Mouse (Mus musculus) mouse embryonic stem cell (cell line): ENCODE measurements around the gene Heatr5a.

Source experiments
- in situ Hi-C, 2 experiments: fragments of 300-500 bp; cut with MboI; formaldehyde crosslinking; loops; 1 replicate in 1 of 2; 3 replicates in 1 of 2; pipeline ENCODE4 v1.14.3; 2019 to 2020; ENCODE audit warnings: low sequenced_read_pairs in 2 of 2, low pct_unique_long_range_greater_than_20kb in 1 of 2, mixed read lengths in 1 of 2; ENCODE audit not compliant: unreplicated experiment in 1 of 2

Gene Heatr5a

GRCm38 (mm10) chr12:51858134-51859028 is 112.7 kb downstream of the Heatr5a start:
- in situ Hi-C loops: no loop called here

- in situ Hi-C loops: no loop called here
These were observed 114.3 kb downstream of the Heatr5a start for GRCm38 (mm10) chr12:51856768-51857295.

- in situ Hi-C loops: no loop called here
These were observed 115.2 kb downstream of the Heatr5a start for GRCm38 (mm10) chr12:51855872-51856271.

- in situ Hi-C loops: no loop called here
These were observed 115.7 kb downstream of the Heatr5a start for GRCm38 (mm10) chr12:51855453-51855852.

GRCm38 (mm10) chr12:51851617-51852016 is 119.5 kb downstream of the Heatr5a start:
- in situ Hi-C loops: no loop called here

GRCm38 (mm10) chr12:51851155-51851554 is 120.0 kb downstream of the Heatr5a start:
- in situ Hi-C loops: no loop called here

- in situ Hi-C loops: no loop called here
These were observed 120.8 kb downstream of the Heatr5a start for GRCm38 (mm10) chr12:51850339-51850738.

- in situ Hi-C loops: no loop called here
These were observed 121.2 kb downstream of the Heatr5a start for GRCm38 (mm10) chr12:51849902-51850301.

- in situ Hi-C loops: no loop called here
These were observed 123.0 kb downstream of the Heatr5a start for GRCm38 (mm10) chr12:51847953-51848680.

GRCm38 (mm10) chr12:51845261-51845660 is 125.9 kb downstream of the Heatr5a start:
- in situ Hi-C loops: no loop called here

GRCm38 (mm10) chr12:51844771-51845256 is 126.3 kb downstream of the Heatr5a start:
- in situ Hi-C loops: no loop called here

- in situ Hi-C loops: no loop called here
These were observed 127.3 kb downstream of the Heatr5a start for GRCm38 (mm10) chr12:51843576-51844520.

- in situ Hi-C loops: no loop called here
These were observed 128.8 kb downstream of the Heatr5a start for GRCm38 (mm10) chr12:51842081-51842864.

- in situ Hi-C loops: no loop called here
These were observed 131.3 kb downstream of the Heatr5a start for GRCm38 (mm10) chr12:51839856-51840255.

- in situ Hi-C loops: no loop called here
These were observed 135.9 kb downstream of the Heatr5a start for GRCm38 (mm10) chr12:51835219-51835618.

- in situ Hi-C loops: no loop called here
These were observed 139.2 kb downstream of the Heatr5a start for GRCm38 (mm10) chr12:51831931-51832330.

- in situ Hi-C loops: no loop called here
These were observed 139.8 kb downstream of the Heatr5a start for GRCm38 (mm10) chr12:51831296-51831695.
